Mouse (Mus musculus): ENCODE data around the gene Aatk. TPM values are rescaled to one million over a fixed set of nuclear protein-coding genes. Genes with fewer than 3 reads are reported as not detected.

Gene Aatk
- 100 to 1,000 TPM; 171 to 185 TPM for total RNA-seq (2021)
- long read RNA-seq, experiment 1, full-length matches to known transcripts, result 36 of 152 reads
- long read RNA-seq, experiment 1, partial matches to known transcripts, result 107 of 152 reads
- long read RNA-seq, experiment 1, other reads (novel, unspliced or antisense), result 9 of 152 reads
- long read RNA-seq, experiment 2, full-length matches to known transcripts, result 35 of 146 reads
- long read RNA-seq, experiment 2, partial matches to known transcripts, result 77 of 146 reads
- long read RNA-seq, experiment 2, other reads (novel, unspliced or antisense), result 34 of 146 reads

DNA sequence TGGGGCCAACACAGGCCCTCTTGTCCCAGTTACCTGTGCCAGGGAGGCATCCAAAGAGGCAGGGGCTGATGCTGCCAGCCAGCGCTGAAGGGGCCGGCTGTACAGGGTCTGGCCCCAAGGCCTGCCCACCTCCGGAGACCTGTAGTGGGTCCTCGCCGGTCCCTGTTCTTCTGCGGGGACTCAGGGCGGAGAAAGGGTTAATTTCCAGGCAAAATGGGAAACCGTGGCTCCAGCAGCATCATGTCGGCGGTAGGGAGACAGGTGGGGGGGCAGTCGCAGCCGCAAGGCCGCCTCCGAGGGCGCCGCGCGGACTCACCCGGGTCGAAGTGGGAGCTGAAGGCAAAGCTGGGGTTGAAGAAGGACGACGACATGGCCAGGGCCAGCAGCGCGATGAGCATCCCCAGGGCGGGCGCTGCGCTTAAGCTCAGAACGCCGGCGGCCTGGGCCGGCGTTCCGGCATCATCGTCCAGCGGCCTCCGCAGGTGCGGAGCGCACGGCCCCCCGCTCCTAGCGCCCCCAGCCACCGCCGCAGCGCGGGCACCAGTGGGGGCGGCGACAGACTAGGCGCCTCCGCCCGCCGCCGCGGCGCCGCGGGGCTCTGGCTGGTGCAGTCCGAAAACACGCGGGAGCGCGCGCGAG lies at the start of gene Aatk:
TSS of gene Aatk (minus strand) at position 615 of the 639 bp plus-strand sequence.
- intact Hi-C loops (cut with DNase I), result no loop called here
- no peak for DNase-seq (ENCODE audit: low spot score in 2 of 2)

DNA sequence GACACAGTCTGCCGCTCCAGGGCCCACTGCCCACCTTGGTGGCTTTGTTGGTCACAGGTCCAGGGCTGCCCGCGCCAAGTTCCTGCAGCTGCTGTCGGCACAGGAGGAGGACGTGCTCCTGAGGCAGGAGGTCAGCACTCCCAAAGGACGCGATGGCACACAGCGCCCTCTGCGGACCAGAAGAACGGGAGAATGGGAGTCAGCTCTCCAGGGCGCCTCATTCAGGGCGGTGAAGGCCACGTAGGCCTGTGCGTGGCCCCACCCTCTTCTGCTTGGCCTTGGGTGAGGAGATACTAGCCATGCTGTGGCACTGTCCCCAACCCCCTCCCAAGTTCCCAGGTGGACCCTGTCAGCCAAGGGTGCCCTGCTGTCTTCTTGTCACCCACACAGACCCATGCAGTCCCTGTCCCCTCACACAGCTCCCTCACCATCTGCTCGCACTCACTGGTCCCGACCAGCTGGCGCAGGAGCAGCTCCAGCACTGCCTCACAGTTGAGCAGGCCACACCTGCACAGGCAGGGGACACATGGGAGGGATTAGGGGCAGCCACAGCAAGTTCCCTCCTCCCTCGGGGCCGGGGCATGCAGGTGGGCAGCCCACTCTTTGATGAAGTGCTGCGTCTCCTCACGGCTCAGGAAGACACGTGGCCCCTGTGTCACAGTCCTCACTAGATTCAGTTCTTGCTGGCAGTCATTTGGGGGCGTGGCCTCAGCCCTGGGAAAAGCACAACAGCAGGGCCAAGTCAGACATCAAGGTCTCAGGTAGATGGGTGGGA lies 46.0 kb upstream of the Aatk start:
- intact Hi-C loops (cut with DNase I), result loop anchor here (10.0 kb wide), 1 partner anchor 158 kb away; no protein-coding TSS in a partner anchor
- DNase-seq (ENCODE audit: low spot score in 2 of 2), result no peak

DNA sequence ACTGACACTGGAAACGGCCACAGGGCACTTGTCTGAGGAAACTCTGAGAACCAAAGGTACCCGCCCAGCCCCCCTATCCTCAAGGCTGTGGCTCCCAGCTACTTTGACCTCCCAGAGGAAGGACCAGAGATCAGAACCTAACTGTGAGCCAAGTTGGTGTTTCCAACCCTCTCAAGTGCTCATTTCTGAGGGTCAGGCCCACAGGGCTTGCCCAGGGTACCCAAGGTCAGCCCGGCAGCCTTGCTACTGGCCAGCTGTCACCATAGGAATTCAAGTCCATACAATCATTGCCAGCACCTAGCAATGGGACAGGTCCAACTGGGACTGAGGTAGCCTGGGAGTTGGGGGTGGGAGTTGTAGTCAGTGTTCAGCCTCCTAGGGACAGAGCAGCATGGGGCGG lies 43.7 kb upstream of the Aatk start:
- no peak for DNase-seq (ENCODE audit: low spot score in 2 of 2)
- intact Hi-C loops (cut with DNase I), result loop anchor here (10.0 kb wide), 1 partner anchor 156 kb away; no protein-coding TSS in a partner anchor

DNA sequence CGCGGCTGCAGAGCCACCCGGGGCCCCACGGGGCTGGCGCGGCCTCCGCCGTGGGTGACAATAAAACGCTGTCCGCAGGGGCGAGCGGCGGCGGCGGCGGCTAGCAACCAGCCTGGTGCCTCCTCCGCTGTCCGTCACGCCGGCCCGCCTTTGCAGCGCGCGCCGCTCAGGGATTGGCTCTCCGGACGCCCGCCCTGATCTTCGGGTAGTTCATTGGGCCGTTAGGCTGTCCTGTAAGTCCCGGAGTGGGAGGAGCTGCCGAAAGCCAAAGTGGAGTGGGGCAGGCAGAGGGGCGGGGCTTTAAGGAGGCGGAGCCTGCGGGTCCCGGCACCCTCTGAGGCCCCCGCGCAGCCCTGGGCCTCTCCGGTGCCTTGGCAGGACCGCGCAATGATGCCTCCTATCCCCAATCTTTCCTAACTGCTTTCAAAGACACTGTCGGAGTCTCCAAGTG lies 39.8 kb upstream of the Aatk start, which contains the start of gene Cep131:
TSS of gene Cep131 (minus strand) at position 126 of the 451 bp plus-strand sequence.
- intact Hi-C loops (cut with DNase I), result loop anchor here (5.0 kb wide), 1 partner anchor 69 kb away; no protein-coding TSS in a partner anchor
- DNase-seq (ENCODE audit: low spot score in 2 of 2), result peak; percentile 98

DNA sequence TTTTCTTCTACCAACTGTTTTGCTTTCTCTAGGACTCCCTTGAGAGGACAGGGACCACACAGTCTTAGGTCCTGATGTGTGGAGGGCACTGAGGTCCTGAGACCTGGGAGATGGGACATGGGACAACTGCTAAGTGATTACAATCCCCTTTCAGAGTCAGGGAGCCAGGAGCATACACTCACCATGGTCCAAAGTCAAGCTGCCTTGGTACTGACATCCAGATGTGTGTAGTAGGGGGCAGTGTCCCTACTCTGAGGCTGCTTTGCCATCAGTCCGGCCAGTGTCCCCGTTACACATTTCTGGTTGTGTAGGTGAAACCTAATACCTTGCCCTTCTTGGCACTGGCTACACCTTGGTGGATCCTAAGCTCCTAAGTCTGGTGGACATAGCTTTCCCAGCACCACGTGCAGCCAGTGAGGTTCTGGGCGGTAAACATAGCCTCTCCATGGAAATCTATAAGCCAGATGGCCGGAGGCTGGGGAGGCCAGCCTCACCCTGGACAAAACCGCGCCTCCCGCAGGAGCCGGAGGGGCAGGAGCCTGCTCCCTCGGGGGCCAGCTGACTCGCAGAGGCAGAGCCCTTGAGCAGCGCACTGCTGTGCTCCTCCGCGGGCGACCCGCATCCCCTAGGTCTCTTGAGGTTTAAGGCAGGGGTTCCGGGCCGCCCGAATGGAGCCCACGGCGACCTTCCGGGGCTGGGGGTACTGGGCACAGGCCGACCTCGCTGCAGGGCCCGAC lies 39.1 kb upstream of the Aatk start:
- peak in 1 of 2 experiments; percentile 28 for DNase-seq (ENCODE audit: low spot score in 2 of 2)
- intact Hi-C loops (cut with DNase I), result loop anchor here (5.0 kb wide), 1 partner anchor 69 kb away; no protein-coding TSS in a partner anchor

DNA sequence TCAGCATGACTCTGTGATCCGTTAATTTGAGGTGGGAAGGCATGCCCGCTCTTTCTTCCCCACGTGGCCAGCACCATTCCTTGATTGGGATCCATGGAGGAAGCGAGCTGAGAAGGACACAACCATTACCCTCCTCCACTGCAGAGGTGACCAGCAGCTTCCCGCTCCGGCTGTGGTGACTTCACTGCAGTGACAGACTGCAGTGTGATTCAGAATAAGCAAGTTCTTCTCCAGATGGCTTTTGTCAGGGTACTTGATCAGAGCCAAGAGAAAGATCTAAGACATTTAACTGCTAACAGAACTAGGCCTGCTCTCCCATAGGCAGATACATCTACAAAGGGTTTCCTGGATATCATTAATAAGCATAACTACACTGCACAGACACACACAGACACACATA lies 33.3 kb upstream of the Aatk start:
- DNase-seq (ENCODE audit: low spot score in 2 of 2), result no peak
- intact Hi-C loops (cut with DNase I), result no loop called here

DNA sequence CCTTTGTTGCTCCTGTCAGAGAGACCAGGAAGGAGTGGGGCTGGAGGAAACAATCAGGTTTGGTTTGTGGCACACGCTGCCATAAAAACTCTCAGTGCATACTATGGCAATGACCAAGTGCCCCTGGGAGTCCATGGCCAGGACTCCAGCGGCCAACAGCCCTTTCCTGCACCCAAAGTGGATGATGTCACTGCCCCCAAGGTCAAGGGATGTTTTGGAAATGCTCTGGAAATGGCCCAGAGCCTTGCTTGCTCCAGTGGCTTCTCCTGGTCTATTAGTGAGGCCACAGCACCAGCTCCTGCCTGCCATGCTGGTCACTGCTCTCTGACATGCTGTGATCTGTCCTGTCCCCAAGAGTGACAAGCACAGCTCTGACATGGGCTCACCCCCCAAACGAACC lies 29.2 kb upstream of the Aatk start:
- DNase-seq (ENCODE audit: low spot score in 2 of 2), result no peak
- intact Hi-C loops (cut with DNase I), result no loop called here

DNA sequence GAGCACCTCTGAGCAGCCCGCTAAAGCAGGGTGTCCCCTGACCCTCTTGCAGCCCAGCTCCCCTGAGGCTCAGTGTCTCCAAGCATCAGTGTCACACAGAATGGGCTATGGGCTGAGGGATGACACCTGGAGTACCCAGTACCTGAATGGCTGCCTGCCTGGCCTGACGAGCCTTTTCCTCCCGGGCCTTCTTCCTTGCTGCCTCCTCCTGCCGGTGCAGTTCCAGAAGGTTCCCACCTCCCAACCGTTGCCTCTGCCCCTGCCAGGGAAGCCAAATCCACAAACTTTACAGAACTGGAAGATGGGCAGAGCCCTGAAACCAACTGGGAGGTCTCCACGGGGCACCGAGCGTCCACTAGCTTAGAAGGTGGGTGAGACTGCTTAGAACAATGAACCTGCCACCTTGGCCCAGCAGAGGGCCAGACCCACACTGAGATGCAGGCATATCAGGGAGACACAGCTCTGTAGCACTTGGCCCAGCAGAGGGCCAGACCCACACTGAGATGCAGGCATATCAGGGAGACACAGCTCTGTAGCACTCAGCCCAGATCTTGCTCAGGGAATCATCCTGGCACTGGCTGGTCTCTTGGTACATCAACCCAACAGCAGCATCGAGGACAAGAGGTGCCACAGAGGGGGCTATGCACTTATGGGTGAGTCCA lies 26.1 kb upstream of the Aatk start:
- intact Hi-C loops (cut with DNase I), result no loop called here
- DNase-seq (ENCODE audit: low spot score in 2 of 2), result no peak

DNA sequence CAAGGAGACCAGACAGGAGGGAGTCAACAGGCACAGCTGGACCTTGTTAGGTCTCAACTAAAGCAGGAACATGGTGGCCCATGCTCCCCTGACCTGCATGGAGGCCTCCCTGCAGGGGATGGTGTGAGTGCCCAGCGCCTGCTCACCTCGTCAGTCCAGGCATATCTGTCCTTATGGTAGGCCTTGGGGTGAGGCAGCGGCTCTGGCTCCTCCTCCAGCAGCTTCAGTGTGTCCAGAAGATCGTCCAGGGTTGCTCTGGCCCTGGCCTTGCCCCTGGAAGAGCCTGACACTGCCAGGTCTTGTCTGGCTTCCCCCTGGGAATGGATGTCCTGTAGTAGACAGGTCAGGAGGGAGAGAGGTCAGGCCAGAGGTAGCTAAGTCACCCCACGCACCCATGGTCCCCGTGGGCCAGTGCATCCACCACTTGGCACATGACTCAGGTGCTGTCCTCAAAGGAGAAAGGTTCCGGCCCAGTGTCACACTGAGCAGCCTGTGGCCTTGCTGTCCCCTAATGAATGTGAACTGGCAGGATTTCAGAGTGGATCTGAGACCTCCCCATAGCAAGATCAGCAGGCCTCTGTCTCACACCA lies 24.9 kb upstream of the Aatk start:
- DNase-seq (ENCODE audit: low spot score in 2 of 2), result no peak
- intact Hi-C loops (cut with DNase I), result no loop called here

DNA sequence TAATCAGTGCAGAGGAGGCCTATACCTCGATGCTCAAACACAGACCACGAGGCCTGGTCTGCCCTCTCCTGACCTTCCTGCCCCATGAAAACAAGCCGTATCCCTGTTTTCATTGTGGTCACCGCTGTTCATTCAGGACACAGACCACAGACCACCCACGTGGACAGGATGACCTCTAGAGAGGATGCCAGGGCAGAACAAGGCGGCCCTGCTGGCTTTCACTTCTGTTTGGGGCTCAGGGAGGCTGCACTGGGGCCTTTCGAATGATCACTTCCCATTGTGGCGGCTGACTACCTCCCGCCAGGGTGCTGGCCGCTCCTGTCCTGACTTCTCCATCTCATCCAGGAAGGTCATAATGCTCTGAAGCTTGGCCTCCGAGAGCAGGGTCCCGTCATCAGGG lies 24.1 kb upstream of the Aatk start:
- intact Hi-C loops (cut with DNase I), result no loop called here

DNA sequence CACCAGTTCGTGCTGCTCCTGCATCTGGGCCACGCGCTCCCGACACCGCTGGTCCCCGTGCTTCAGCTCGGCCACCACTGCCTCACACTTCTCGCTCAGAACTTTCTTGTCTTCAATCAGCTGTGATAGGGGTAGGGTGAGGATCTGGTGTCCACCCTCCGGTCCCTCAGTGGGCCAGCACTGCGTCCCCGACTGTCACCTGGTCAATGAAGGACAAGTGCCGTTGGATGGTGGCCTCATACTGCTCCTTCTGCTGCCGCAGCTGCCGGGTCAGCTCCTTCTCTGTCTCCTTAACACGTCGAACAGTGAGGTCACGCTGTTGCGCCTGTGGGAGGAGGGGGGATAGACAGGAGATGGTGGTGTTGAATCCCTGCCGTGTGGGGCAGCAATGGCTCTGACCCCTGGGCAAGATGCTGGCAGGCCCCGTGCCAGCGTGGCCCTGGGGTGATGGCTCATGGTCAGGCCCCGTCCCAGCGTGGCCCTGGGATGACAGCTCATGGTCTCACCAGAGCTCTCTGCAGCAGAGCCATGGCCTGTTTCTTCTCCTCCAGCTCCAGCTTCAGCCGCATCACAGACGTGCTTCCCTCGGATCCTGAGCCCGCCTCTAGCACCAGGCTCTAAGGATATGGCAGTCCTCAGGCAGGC lies 23.4 kb upstream of the Aatk start:
- intact Hi-C loops (cut with DNase I), result no loop called here
- DNase-seq (ENCODE audit: low spot score in 2 of 2), result no peak

More for the DNA sequence above, 24.1 kb upstream of the Aatk start:
- DNase-seq (ENCODE audit: low spot score in 2 of 2), result no peak

DNA sequence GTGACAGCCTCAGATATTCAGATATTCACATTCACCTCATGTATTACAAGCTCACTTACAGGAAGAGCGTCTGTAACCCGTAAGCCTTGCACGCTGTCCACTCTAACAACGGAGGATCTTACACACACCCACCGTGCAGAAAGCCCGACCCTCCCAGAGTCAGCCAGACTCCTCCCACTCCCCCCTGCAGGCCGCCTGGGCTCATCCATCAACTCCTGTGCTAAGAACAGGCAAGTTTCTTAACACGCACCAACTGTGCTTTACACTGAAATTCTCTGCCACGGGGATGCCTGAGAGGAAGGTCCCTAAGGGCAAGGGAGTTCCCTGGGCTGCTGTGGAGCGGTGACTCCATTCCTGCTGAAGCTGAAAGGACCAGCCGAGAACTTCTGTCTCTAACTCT lies 22.3 kb upstream of the Aatk start:
- intact Hi-C loops (cut with DNase I), result loop anchor here (10.0 kb wide), 1 partner anchor 54 kb away; no protein-coding TSS in a partner anchor
- no peak for DNase-seq (ENCODE audit: low spot score in 2 of 2)

DNA sequence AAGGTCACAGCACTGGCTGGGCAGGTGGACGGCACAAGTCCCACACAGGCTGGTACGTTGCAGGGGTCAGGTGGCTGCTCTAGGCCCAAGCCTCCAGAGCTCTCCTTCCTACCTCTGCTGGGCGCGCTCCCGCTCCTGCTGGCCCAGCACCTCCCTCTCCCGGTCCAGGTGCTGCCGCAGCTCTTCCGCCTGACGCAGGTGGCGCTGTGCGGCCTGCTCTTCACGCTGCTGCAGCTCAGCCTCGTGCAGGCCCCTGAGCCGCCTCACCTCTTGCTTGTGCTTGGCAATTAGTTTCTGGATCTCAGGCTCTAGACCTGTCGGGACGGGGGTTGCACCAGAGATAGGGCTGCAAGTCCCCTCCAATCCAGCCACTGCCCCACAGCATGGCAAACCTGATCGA lies 20.9 kb upstream of the Aatk start:
- intact Hi-C loops (cut with DNase I), result loop anchor here (10.0 kb wide), 1 partner anchor 53 kb away; no protein-coding TSS in a partner anchor
- DNase-seq (ENCODE audit: low spot score in 2 of 2), result no peak

DNA sequence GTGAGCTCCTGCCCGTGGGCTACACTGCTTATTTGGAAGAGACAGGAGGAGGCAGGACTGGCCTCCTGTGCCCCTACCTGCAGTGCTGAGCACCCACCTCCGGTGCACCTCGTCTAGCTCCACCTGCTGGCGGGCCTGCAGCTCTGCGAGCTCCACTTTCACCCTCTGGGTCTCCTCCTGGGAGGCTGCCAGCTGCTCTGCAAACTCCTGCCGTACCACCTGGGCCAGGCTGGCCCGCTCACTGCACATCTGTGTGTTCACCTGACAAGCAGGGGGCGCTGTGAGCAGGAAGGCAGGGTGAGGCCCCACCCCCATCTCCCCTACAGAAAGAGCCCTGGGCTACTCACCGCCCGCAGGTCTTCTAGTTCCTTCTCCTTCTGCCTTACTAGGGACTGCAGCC lies 18.3 kb upstream of the Aatk start:
- intact Hi-C loops (cut with DNase I), result loop anchor here (10.0 kb wide), 1 partner anchor 50 kb away; no protein-coding TSS in a partner anchor
- peak in 1 of 2 experiments; percentile 52 for DNase-seq (ENCODE audit: low spot score in 2 of 2)

DNA sequence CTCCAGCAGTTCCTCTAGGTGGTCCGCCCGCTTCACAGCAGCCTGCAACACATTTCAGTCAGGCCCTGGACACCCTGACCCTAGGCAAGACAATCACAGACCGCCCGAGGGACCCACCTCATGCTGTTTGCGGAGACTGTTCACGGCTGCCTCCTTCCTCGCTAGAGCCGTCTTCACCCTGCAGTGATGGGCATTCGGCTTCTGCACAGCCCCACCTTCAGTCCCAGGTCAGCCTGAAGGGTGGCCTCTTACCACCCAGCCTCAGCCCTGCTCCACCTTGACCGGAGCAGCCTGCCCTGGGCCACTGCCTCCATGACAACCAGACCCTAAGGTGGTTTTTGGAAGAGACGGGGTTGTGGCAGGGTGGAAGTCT lies 17.7 kb upstream of the Aatk start:
- no peak for DNase-seq (ENCODE audit: low spot score in 2 of 2)
- intact Hi-C loops (cut with DNase I), result loop anchor here (10.0 kb wide), 1 partner anchor 50 kb away; no protein-coding TSS in a partner anchor

DNA sequence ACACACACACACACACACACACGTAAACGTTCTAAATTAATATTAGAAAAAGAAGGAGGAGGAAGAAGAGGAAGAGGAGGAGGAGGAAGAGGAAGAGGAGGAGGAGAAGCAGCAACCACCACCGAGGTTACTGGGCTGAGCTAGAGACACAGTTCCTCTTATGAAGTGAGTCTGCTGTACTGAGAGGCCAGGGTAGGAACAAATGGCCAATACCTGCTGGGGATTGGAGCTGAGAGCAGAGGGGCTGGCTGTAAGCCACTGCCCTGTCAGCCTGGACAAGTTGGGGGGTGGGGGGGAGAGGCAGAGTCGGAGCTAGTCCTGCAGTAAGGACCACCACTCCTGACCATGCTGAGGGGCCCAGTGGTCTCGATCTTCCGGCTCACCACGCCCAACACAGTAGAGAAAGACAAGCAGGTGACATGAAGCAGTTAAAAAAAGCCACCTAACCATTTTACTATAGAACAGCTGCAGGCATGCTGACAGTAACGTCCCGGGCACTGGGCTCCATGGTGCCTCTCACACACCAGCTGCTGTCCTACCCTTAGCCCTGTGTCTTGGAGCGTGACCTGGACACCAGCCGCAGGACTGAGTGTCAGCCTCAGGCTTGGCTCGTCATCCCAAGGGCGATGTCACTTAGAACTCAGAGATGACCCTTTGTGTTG lies 17.2 kb upstream of the Aatk start:
- DNase-seq (ENCODE audit: low spot score in 2 of 2), result no peak
- intact Hi-C loops (cut with DNase I), result loop anchor here (10.0 kb wide), 1 partner anchor 49 kb away; no protein-coding TSS in a partner anchor

DNA sequence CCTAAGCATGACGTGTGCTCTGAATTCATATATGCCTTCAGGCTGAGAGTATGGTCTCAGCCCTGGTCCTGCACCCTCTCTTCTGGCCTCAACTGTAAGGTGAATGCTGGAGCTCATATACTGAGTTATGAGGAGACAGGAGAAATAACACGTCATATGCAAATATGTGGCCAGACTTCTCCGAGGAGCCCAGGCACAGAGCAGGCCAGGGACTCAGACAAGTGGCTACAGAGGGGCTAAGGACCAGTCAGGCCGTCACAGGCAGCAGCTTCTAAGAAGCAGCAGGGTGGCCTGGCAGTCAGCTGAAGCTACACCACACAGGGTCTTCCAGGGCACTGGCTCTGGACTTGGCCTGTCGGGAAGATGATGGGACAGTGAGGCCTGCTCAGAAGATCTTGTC lies 16.4 kb upstream of the Aatk start:
- intact Hi-C loops (cut with DNase I), result loop anchor here (10.0 kb wide), 1 partner anchor 49 kb away; no protein-coding TSS in a partner anchor
- no peak for DNase-seq (ENCODE audit: low spot score in 2 of 2)

All from left cerebral cortex, postnatal 14 days (tissue).